Mouse (Mus musculus): ENCODE results near the gene Rfk. TPM values are rescaled to one million over a fixed set of nuclear protein-coding genes. Genes with fewer than 3 reads are reported as not detected.

Rfk gene
- polyA plus RNA-seq, 1 experiment from 2014 or later: 118 TPM

GRCm38 (mm10) chr19:17400571-17400970 is 6.7 kb downstream of the Rfk start:
- Histone ChIP-seq H3K27ac (ENCODE audit: low read length) (no peak overlapping the region), H3K4me3 (ENCODE audit: low read length) (no peak overlapping the region), H3K27me3 (replicated peaks; ENCODE audit: control insufficient read depth, insufficient read depth, low read length) (no peaks in the 10 kb centered on the region), H3K4me1 (ENCODE audit: control insufficient read depth, insufficient read depth, low read length) (no peaks in the 10 kb centered on the region), H3K36me3 (ENCODE audit: control insufficient read depth, insufficient read depth, low read length) (no peaks in the 10 kb centered on the region), H3K9me3 (ENCODE audit: control insufficient read depth, low read length) (no peaks in the 10 kb centered on the region), H3K4me2 (ENCODE audit: low read depth, low read length) (no peak overlapping the region), H3K9ac (ENCODE audit: low read depth, low read length) (no peak overlapping the region)
- 74% methylated on average over 4 of the region's 4 CpGs for WGBS
- ATAC-seq: no peak

GRCm38 (mm10) chr19:17403175-17403574 is 9.3 kb downstream of the Rfk start:
- 0 out of 2 replicates have a peak, but pooled peaks have one; percentile 40 for ATAC-seq
- H3K9ac ChIP-seq (ENCODE audit: low read depth, low read length): no peak overlapping the region
- no peak overlapping the region for H3K27ac ChIP-seq (ENCODE audit: low read length)
- H3K4me2 ChIP-seq (ENCODE audit: low read depth, low read length): no peak overlapping the region
- WGBS: 91% methylated on average over 4 of the region's 4 CpGs
- no peaks in the 10 kb centered on the region for H3K27me3 ChIP-seq (replicated peaks; ENCODE audit: control insufficient read depth, insufficient read depth, low read length)
- no peaks in the 10 kb centered on the region for H3K9me3 ChIP-seq (ENCODE audit: control insufficient read depth, low read length)
- no peaks in the 10 kb centered on the region for H3K36me3 ChIP-seq (ENCODE audit: control insufficient read depth, insufficient read depth, low read length)
- no peaks in the 10 kb centered on the region for H3K4me1 ChIP-seq (ENCODE audit: control insufficient read depth, insufficient read depth, low read length)
- H3K4me3 ChIP-seq (ENCODE audit: low read length): no peak overlapping the region

- Histone ChIP-seq H3K9me3 (ENCODE audit: control insufficient read depth, low read length) (no peaks in the 10 kb centered on the region), H3K27ac (ENCODE audit: low read length) (no peak overlapping the region), H3K4me1 (ENCODE audit: control insufficient read depth, insufficient read depth, low read length) (no peaks in the 10 kb centered on the region), H3K4me3 (ENCODE audit: low read length) (no peak overlapping the region), H3K9ac (ENCODE audit: low read depth, low read length) (no peak overlapping the region), H3K27me3 (replicated peaks; ENCODE audit: control insufficient read depth, insufficient read depth, low read length) (no peaks in the 10 kb centered on the region), H3K4me2 (ENCODE audit: low read depth, low read length) (no peak overlapping the region), H3K36me3 (ENCODE audit: control insufficient read depth, insufficient read depth, low read length) (no peaks in the 10 kb centered on the region)
- 91% methylated on average over 5 of the region's 5 CpGs for WGBS
- ATAC-seq: no peak
Observed at GRCm38 (mm10) chr19:17406823-17407222, 13.0 kb downstream of the Rfk start.

- Histone ChIP-seq H3K36me3 (ENCODE audit: control insufficient read depth, insufficient read depth, low read length) (no peaks in the 10 kb centered on the region), H3K4me1 (ENCODE audit: control insufficient read depth, insufficient read depth, low read length) (peaks cover 4% of the 10 kb centered on the region), H3K4me2 (ENCODE audit: low read depth, low read length) (no peak overlapping the region), H3K9ac (ENCODE audit: low read depth, low read length) (no peak overlapping the region), H3K27me3 (replicated peaks; ENCODE audit: control insufficient read depth, insufficient read depth, low read length) (no peaks in the 10 kb centered on the region), H3K9me3 (ENCODE audit: control insufficient read depth, low read length) (no peaks in the 10 kb centered on the region), H3K4me3 (ENCODE audit: low read length) (no peak overlapping the region), H3K27ac (ENCODE audit: low read length) (no peak overlapping the region)
- no peak for ATAC-seq
Observed at GRCm38 (mm10) chr19:17408591-17408990, 14.7 kb downstream of the Rfk start.

GRCm38 (mm10) chr19:17409351-17409750 is 15.5 kb downstream of the Rfk start:
- no peak overlapping the region for H3K4me2 ChIP-seq (ENCODE audit: low read depth, low read length)
- 63% methylated on average over 3 of the region's 3 CpGs for whole genome bisulfite sequencing
- H3K4me3 ChIP-seq (ENCODE audit: low read length): no peak overlapping the region
- no peaks in the 10 kb centered on the region for H3K9me3 ChIP-seq (ENCODE audit: control insufficient read depth, low read length)
- H3K27ac ChIP-seq (ENCODE audit: low read length): no peak overlapping the region
- H3K36me3 ChIP-seq (ENCODE audit: control insufficient read depth, insufficient read depth, low read length): no peaks in the 10 kb centered on the region
- no peak for ATAC-seq
- H3K27me3 ChIP-seq (replicated peaks; ENCODE audit: control insufficient read depth, insufficient read depth, low read length): no peaks in the 10 kb centered on the region
- no peak overlapping the region for H3K9ac ChIP-seq (ENCODE audit: low read depth, low read length)
- peaks cover 4% of the 10 kb centered on the region for H3K4me1 ChIP-seq (ENCODE audit: control insufficient read depth, insufficient read depth, low read length)

GRCm38 (mm10) chr19:17410465-17411065 is 16.7 kb downstream of the Rfk start:
- no peaks in the 10 kb centered on the region for H3K9me3 ChIP-seq (ENCODE audit: control insufficient read depth, low read length)
- no peaks in the 10 kb centered on the region for H3K36me3 ChIP-seq (ENCODE audit: control insufficient read depth, insufficient read depth, low read length)
- peaks cover 4% of the 10 kb centered on the region for H3K4me1 ChIP-seq (ENCODE audit: control insufficient read depth, insufficient read depth, low read length)
- H3K4me2 ChIP-seq (ENCODE audit: low read depth, low read length): no peak overlapping the region
- peak overlapping the region; percentile 89 for H3K27ac ChIP-seq (ENCODE audit: low read length)
- peak; percentile 95 for ATAC-seq
- H3K27me3 ChIP-seq (replicated peaks; ENCODE audit: control insufficient read depth, insufficient read depth, low read length): no peaks in the 10 kb centered on the region
- H3K9ac ChIP-seq (ENCODE audit: low read depth, low read length): no peak overlapping the region
- 59% methylated on average over 5 of the region's 5 CpGs for WGBS
- no peak overlapping the region for H3K4me3 ChIP-seq (ENCODE audit: low read length)

GRCm38 (mm10) chr19:17412915-17413459 is 19.1 kb downstream of the Rfk start:
- H3K27ac ChIP-seq (ENCODE audit: low read length): no peak overlapping the region
- H3K36me3 ChIP-seq (ENCODE audit: control insufficient read depth, insufficient read depth, low read length): no peaks in the 10 kb centered on the region
- H3K4me3 ChIP-seq (ENCODE audit: low read length): no peak overlapping the region
- H3K4me1 ChIP-seq (ENCODE audit: control insufficient read depth, insufficient read depth, low read length): peaks cover 4% of the 10 kb centered on the region
- no peaks in the 10 kb centered on the region for H3K9me3 ChIP-seq (ENCODE audit: control insufficient read depth, low read length)
- ATAC-seq: no peak
- WGBS: 54% methylated on average over 4 of the region's 4 CpGs
- H3K4me2 ChIP-seq (ENCODE audit: low read depth, low read length): no peak overlapping the region
- H3K27me3 ChIP-seq (replicated peaks; ENCODE audit: control insufficient read depth, insufficient read depth, low read length): no peaks in the 10 kb centered on the region
- no peak overlapping the region for H3K9ac ChIP-seq (ENCODE audit: low read depth, low read length)

- no peak for ATAC-seq
- 73% methylated on average over 1 of the region's 1 CpGs for WGBS
Observed at GRCm38 (mm10) chr19:17417855-17418254, 24.0 kb downstream of the Rfk start.

GRCm38 (mm10) chr19:17423306-17423705 is 29.5 kb downstream of the Rfk start:
- Histone ChIP-seq H3K27me3 (replicated peaks; ENCODE audit: control insufficient read depth, insufficient read depth, low read length) (no peaks in the 10 kb centered on the region), H3K9ac (ENCODE audit: low read depth, low read length) (no peak overlapping the region), H3K4me2 (ENCODE audit: low read depth, low read length) (no peak overlapping the region), H3K27ac (ENCODE audit: low read length) (no peak overlapping the region), H3K36me3 (ENCODE audit: control insufficient read depth, insufficient read depth, low read length) (no peaks in the 10 kb centered on the region), H3K4me3 (ENCODE audit: low read length) (no peak overlapping the region), H3K4me1 (ENCODE audit: control insufficient read depth, insufficient read depth, low read length) (0 out of 2 replicates have a peak, but pooled peaks cover 4% of the 10 kb centered on the region), H3K9me3 (ENCODE audit: control insufficient read depth, low read length) (no peaks in the 10 kb centered on the region)
- WGBS: 65% methylated on average over 3 of the region's 3 CpGs
- no peak for ATAC-seq

More at GRCm38 (mm10) chr19:17417855-17418254, 24.0 kb downstream of the Rfk start:
- no peaks in the 10 kb centered on the region for H3K9me3 ChIP-seq (ENCODE audit: control insufficient read depth, low read length)
- H3K27me3 ChIP-seq (replicated peaks; ENCODE audit: control insufficient read depth, insufficient read depth, low read length): no peaks in the 10 kb centered on the region
- no peaks in the 10 kb centered on the region for H3K36me3 ChIP-seq (ENCODE audit: control insufficient read depth, insufficient read depth, low read length)
- no peak overlapping the region for H3K4me2 ChIP-seq (ENCODE audit: low read depth, low read length)
- H3K27ac ChIP-seq (ENCODE audit: low read length): no peak overlapping the region
- peaks cover 4% of the 10 kb centered on the region for H3K4me1 ChIP-seq (ENCODE audit: control insufficient read depth, insufficient read depth, low read length)
- no peak overlapping the region for H3K9ac ChIP-seq (ENCODE audit: low read depth, low read length)
- H3K4me3 ChIP-seq (ENCODE audit: low read length): no peak overlapping the region
